Comparison of ENCODE assay signal across 26 mouse cellular contexts in the genomic region with DNA sequence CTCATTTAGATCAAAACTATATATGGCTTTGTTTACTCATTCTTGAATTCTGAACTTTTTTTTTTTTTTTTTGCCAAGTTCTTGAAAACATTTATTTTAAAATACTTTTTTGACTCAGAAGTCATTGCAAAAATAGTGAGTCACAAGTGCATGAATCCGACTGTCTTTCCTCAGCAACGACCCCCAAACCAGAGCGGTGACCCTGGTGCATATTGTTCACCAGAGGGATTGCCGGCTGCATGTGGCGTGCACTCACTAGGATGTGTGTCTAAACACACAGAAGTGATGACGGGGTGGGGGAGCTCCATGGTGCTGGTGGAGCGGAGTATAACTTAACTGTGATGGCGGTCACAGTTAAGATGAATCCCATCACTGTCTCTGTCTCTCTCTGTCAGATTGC.
DNase-seq lines count a peak whose midpoint lies in the region; ATAC-seq lines count a peak whose summit lies in the region.
"Had no signal": no experiment of that assay in that cellular context is flagged by ENCODE, and none has a peak within 500 bp of the region (broad histone marks: within the 10 kb centered on the region; RNA-seq: fewer than 3 reads in every experiment).

No protein-coding gene starts in this region.

- H3K27me3 ChIP-seq in midbrain, embryonic 13.5 days: no peaks in the 10 kb centered on the region
- no peaks in the 10 kb centered on the region for H3K27me3 ChIP-seq in midbrain, embryonic 16.5 days (ENCODE audit: control insufficient read depth, insufficient read depth, low read depth, low read length)
- H3K27me3 ChIP-seq: embryonic facial prominence, embryonic 13.5 days; embryonic facial prominence, embryonic 15.5 days; forebrain, embryonic 12.5 days had no signal

- H3K4me2 ChIP-seq in midbrain, embryonic 13.5 days (replicated peaks): no peak overlapping the region
- H3K4me2 ChIP-seq in midbrain, embryonic 16.5 days (ENCODE audit: low read length): no peak overlapping the region
- H3K4me2 ChIP-seq: embryonic facial prominence, embryonic 13.5 days; embryonic facial prominence, embryonic 15.5 days; forebrain, embryonic 12.5 days had no signal

- intact Hi-C loops in heart, postnatal 25 days (cut with DNase I): no loop called here

- ATAC-seq in midbrain, embryonic 13.5 days: peak; percentile 58; the same call in 1 of the 2 replicates
- ATAC-seq in midbrain, embryonic 16.5 days: no peak
- ATAC-seq: CD4-positive, CD25-positive, alpha-beta regulatory T cell, adult 4 months; forebrain, embryonic 14.5 days; forebrain, embryonic 16.5 days had no signal

- H3K9me3 ChIP-seq in midbrain, embryonic 13.5 days: no peaks in the 10 kb centered on the region
- no peaks in the 10 kb centered on the region for H3K9me3 ChIP-seq in midbrain, embryonic 16.5 days (replicated peaks; ENCODE audit: control insufficient read depth, low read length, poor library complexity, severe bottlenecking)
- H3K9me3 ChIP-seq: embryonic facial prominence, embryonic 13.5 days; embryonic facial prominence, embryonic 15.5 days; forebrain, embryonic 10.5 days; forebrain, embryonic 12.5 days; G1E had no signal

- H3K9ac ChIP-seq in midbrain, embryonic 13.5 days (replicated peaks): no peak overlapping the region
- no peak overlapping the region for H3K9ac ChIP-seq in midbrain, embryonic 16.5 days (ENCODE audit: low read depth, low read length)
- H3K9ac ChIP-seq: embryonic facial prominence, embryonic 13.5 days; embryonic facial prominence, embryonic 15.5 days; forebrain, embryonic 12.5 days had no signal

- H3K27ac ChIP-seq in midbrain, embryonic 13.5 days: no peak overlapping the region
- no peak overlapping the region for H3K27ac ChIP-seq in midbrain, embryonic 16.5 days (ENCODE audit: low read length)
- H3K27ac ChIP-seq: embryonic facial prominence, embryonic 13.5 days; embryonic facial prominence, embryonic 15.5 days; forebrain, embryonic 10.5 days; forebrain, embryonic 12.5 days had no signal

- H3K36me3 ChIP-seq in midbrain, embryonic 13.5 days: no peaks in the 10 kb centered on the region
- H3K36me3 ChIP-seq in midbrain, embryonic 16.5 days (ENCODE audit: control insufficient read depth, insufficient read depth, low read length): no peaks in the 10 kb centered on the region
- H3K36me3 ChIP-seq: forebrain, embryonic 10.5 days; forebrain, embryonic 12.5 days; G1E had no signal

- peak; percentile 71 for DNase-seq in heart, adult 11 months
- no peak for DNase-seq in heart, postnatal 25 days (ENCODE audit: low spot score)
- DNase-seq in NIH3T3 (ENCODE audit: low read depth): peak; percentile 61
- no peak for DNase-seq in frontal cortex, postnatal 10 days (ENCODE audit: low spot score in 2 of 2)
- DNase-seq: adrenal gland, adult 2 months; adrenal gland, postnatal 10 days; adrenal gland, postnatal 25 days; B cell, adult 2 months; cerebellum, adult 11 months; cerebellum, adult 18-20 months; cerebellum, adult 8-10 months; cerebellum, adult 9-11 months; cerebellum, postnatal 14 days; cerebellum, postnatal 36 days; embryo, embryonic 11 days had no signal

- no peaks in the 10 kb centered on the region for H3K4me1 ChIP-seq in midbrain, embryonic 13.5 days (replicated peaks)
- H3K4me1 ChIP-seq in midbrain, embryonic 16.5 days (ENCODE audit: control insufficient read depth, insufficient read depth, low read length): no peaks in the 10 kb centered on the region
- H3K4me1 ChIP-seq: embryonic facial prominence, embryonic 13.5 days; embryonic facial prominence, embryonic 15.5 days; forebrain, embryonic 10.5 days; forebrain, embryonic 12.5 days had no signal

- WGBS in midbrain, embryonic 13.5 days: 88% methylated on average over 8 of the region's 8 CpGs
- WGBS in midbrain, embryonic 16.5 days: 89% methylated on average over 8 of the region's 8 CpGs

- H3K4me3 ChIP-seq in midbrain, embryonic 13.5 days (replicated peaks): no peak overlapping the region
- no peak overlapping the region for H3K4me3 ChIP-seq in midbrain, embryonic 16.5 days (ENCODE audit: low read depth, low read length)
- H3K4me3 ChIP-seq: embryonic facial prominence, embryonic 13.5 days; embryonic facial prominence, embryonic 15.5 days; erythroblast, embryonic 14.5 days; forebrain, embryonic 10.5 days; forebrain, embryonic 12.5 days had no signal

Comparison
In these comparisons a context has a peak if more than half of its experiments do, and no peak if none do; other contexts are left out.
1. DNase-seq: peak in heart, adult 11 months (single experiment) and NIH3T3 (single experiment); none in heart, postnatal 25 days (single experiment) and frontal cortex, postnatal 10 days (0 of 2).